Mouse (Mus musculus): Measurements from ENCODE around the gene Sap25. TPM values are rescaled to one million over a fixed set of nuclear protein-coding genes. Genes with fewer than 3 reads are reported as not detected.
A peak's percentile ranks its signal among the peaks of the same experiment; 100 is the strongest.

Sap25 gene
- polyA plus RNA-seq, 1 experiment: 4.6 TPM

- Histone ChIP-seq H3K79me2 (ENCODE audit: control insufficient read depth, insufficient read depth) (peaks cover 37% of the 10 kb centered on the region), H3K27me3 (ENCODE audit: control insufficient read depth, insufficient read depth, insufficient read length) (no peaks in the 10 kb centered on the region), H3K36me3 (ENCODE audit: control insufficient read depth, insufficient read depth) (peaks cover 3% of the 10 kb centered on the region), H3ac (ENCODE audit: control insufficient read depth, insufficient read length) (no peak overlapping the region), H3K4me2 (ENCODE audit: low read depth) (peak overlapping the region; percentile 88), H3K4me3 (peak overlapping the region; percentile 82)
- TF ChIP-seq MYOG (IDR thresholded peaks at IDR 0.05; ENCODE audit: control insufficient read depth in 1 of 3, insufficient read depth in 1 of 3, insufficient read length in 2 of 3, low read depth in 2 of 3): no peak
These were observed 13.1 kb upstream of the Sap25 start for GRCm38 (mm10) chr5:137627991-137628390.

GRCm38 (mm10) chr5:137628498-137629305 lies 12.4 kb upstream of the Sap25 start, which contains the start of the genes Fbxo24, Lrch4 and Gm20605:
TSS of gene Fbxo24 (minus strand) at chr5:137629002.
TSS of gene Lrch4 (plus strand) at chr5:137629121.
TSS of gene Gm20605 (plus strand) at chr5:137629175.
- Histone ChIP-seq H3K36me3 (ENCODE audit: control insufficient read depth, insufficient read depth) (peaks cover 8% of the 10 kb centered on the region), H3ac (ENCODE audit: control insufficient read depth, insufficient read length) (peak within 1 kb of the TSS; percentile 21), H3K4me2 (ENCODE audit: low read depth) (peak within 1 kb of the TSS; percentile 99), H3K27me3 (ENCODE audit: control insufficient read depth, insufficient read depth, insufficient read length) (no peaks in the 10 kb centered on the region), H3K4me3 (peak within 1 kb of the TSS; percentile 82), H3K79me2 (ENCODE audit: control insufficient read depth, insufficient read depth) (peaks cover 37% of the 10 kb centered on the region)
- TF ChIP-seq USF1 (IDR thresholded peaks at IDR 0.05; ENCODE audit: low read depth): no peak
- peak in 2 of 3 experiments; percentile 64 to 80 for TF ChIP-seq MYOD1 (IDR thresholded peaks at IDR 0.05; ENCODE audit: control insufficient read depth in 1 of 3, insufficient read length in 2 of 3, low read depth in 2 of 3)
- TF ChIP-seq POLR2A (IDR thresholded peaks at IDR 0.05; ENCODE audit: insufficient read length, low read depth): peak; percentile 98
- peak; percentile 95 for TF ChIP-seq POLR2AphosphoS2 (IDR thresholded peaks at IDR 0.05; ENCODE audit: insufficient read length, low read depth)

GRCm38 (mm10) chr5:137629306-137629721 lies 11.8 kb upstream of the Sap25 start:
- H3K4me2 ChIP-seq (ENCODE audit: low read depth): peak overlapping the region; percentile 99
- H3K79me2 ChIP-seq (ENCODE audit: control insufficient read depth, insufficient read depth): peaks cover 37% of the 10 kb centered on the region
- H3K36me3 ChIP-seq (ENCODE audit: control insufficient read depth, insufficient read depth): peaks cover 13% of the 10 kb centered on the region
- peak overlapping the region; percentile 82 for H3K4me3 ChIP-seq
- TF ChIP-seq E2F4 (IDR thresholded peaks at IDR 0.05; ENCODE audit: insufficient read depth): no peak
- no peak for TF ChIP-seq TCF3 (IDR thresholded peaks at IDR 0.05; ENCODE audit: insufficient read length, low read depth)
- TF ChIP-seq POLR2A (IDR thresholded peaks at IDR 0.05; ENCODE audit: insufficient read length, low read depth): no peak
- no peak for TF ChIP-seq MYOD1 (IDR thresholded peaks at IDR 0.05; ENCODE audit: control insufficient read depth in 1 of 3, insufficient read length in 2 of 3, low read depth in 2 of 3)
- TF ChIP-seq CEBPB (IDR thresholded peaks at IDR 0.05; ENCODE audit: insufficient read depth, poor library complexity, severe bottlenecking): no peak
- TF ChIP-seq MYOG (IDR thresholded peaks at IDR 0.05; ENCODE audit: control insufficient read depth in 1 of 3, insufficient read depth in 1 of 3, insufficient read length in 2 of 3, low read depth in 2 of 3): no peak
- no peak for TF ChIP-seq MAX (IDR thresholded peaks at IDR 0.05; ENCODE audit: low read depth)
- no peaks in the 10 kb centered on the region for H3K27me3 ChIP-seq (ENCODE audit: control insufficient read depth, insufficient read depth, insufficient read length)
- H3ac ChIP-seq (ENCODE audit: control insufficient read depth, insufficient read length): peak overlapping the region; percentile 21

- Histone ChIP-seq H3K27me3 (ENCODE audit: control insufficient read depth, insufficient read depth, insufficient read length) (no peaks in the 10 kb centered on the region), H3K36me3 (ENCODE audit: control insufficient read depth, insufficient read depth) (peaks cover 13% of the 10 kb centered on the region), H3ac (ENCODE audit: control insufficient read depth, insufficient read length) (peak overlapping the region; percentile 21), H3K4me3 (peak overlapping the region; percentile 82), H3K79me2 (ENCODE audit: control insufficient read depth, insufficient read depth) (peaks cover 37% of the 10 kb centered on the region), H3K4me2 (ENCODE audit: low read depth) (peak overlapping the region; percentile 99)
- TF ChIP-seq MYOD1 (IDR thresholded peaks at IDR 0.05; ENCODE audit: control insufficient read depth in 1 of 3, insufficient read length in 2 of 3, low read depth in 2 of 3): peak in 2 of 3 experiments; percentile 23 to 55
- TF ChIP-seq MYOG (IDR thresholded peaks at IDR 0.05; ENCODE audit: control insufficient read depth in 1 of 3, insufficient read depth in 1 of 3, insufficient read length in 2 of 3, low read depth in 2 of 3): peak in 1 of 3 experiments; percentile 47
- no peak for TF ChIP-seq E2F4 (IDR thresholded peaks at IDR 0.05; ENCODE audit: insufficient read depth)
- peak; percentile 10 for TF ChIP-seq POLR2AphosphoS2 (IDR thresholded peaks at IDR 0.05; ENCODE audit: insufficient read length, low read depth)
- TF ChIP-seq REST (IDR thresholded peaks at IDR 0.05; ENCODE audit: insufficient read depth, insufficient read length): no peak
- TF ChIP-seq USF1 (IDR thresholded peaks at IDR 0.05; ENCODE audit: low read depth): no peak
- no peak for TF ChIP-seq TCF3 (IDR thresholded peaks at IDR 0.05; ENCODE audit: insufficient read length, low read depth)
These were observed 11.1 kb upstream of the Sap25 start for GRCm38 (mm10) chr5:137629906-137630545.

- TF ChIP-seq MYOG (IDR thresholded peaks at IDR 0.05; ENCODE audit: control insufficient read depth in 1 of 3, insufficient read depth in 1 of 3, insufficient read length in 2 of 3, low read depth in 2 of 3): peak in 1 of 3 experiments; percentile 27
- TF ChIP-seq MYOD1 (IDR thresholded peaks at IDR 0.05; ENCODE audit: control insufficient read depth in 1 of 3, insufficient read length in 2 of 3, low read depth in 2 of 3): peak in 2 of 3 experiments; percentile 77 to 83
- TF ChIP-seq CEBPB (IDR thresholded peaks at IDR 0.05; ENCODE audit: insufficient read depth, poor library complexity, severe bottlenecking): no peak
- no peaks in the 10 kb centered on the region for H3K27me3 ChIP-seq (ENCODE audit: control insufficient read depth, insufficient read depth, insufficient read length)
These were observed 10.5 kb upstream of the Sap25 start for GRCm38 (mm10) chr5:137630602-137631001.

More at GRCm38 (mm10) chr5:137630602-137631001, 10.5 kb upstream of the Sap25 start:
- H3K4me2 ChIP-seq (ENCODE audit: low read depth): peak overlapping the region; percentile 99
- H3K79me2 ChIP-seq (ENCODE audit: control insufficient read depth, insufficient read depth): peaks cover 37% of the 10 kb centered on the region
- peaks cover 18% of the 10 kb centered on the region for H3K36me3 ChIP-seq (ENCODE audit: control insufficient read depth, insufficient read depth)
- H3K4me3 ChIP-seq: peak overlapping the region; percentile 82
- no peak overlapping the region for H3ac ChIP-seq (ENCODE audit: control insufficient read depth, insufficient read length)

Measured in myocyte (in vitro differentiated cells).